Mouse (Mus musculus): Measurements from ENCODE around the gene Ehf.

- TF ChIP-seq EP300 (optimal IDR thresholded peaks at IDR 0.05) (no peak), CTCF (IDR thresholded peaks at IDR 0.05; ENCODE audit: low read depth) (no peak)
Observed at GRCm38 (mm10) chr2:103346751-103347289, 43.7 kb upstream of the Ehf start.

Data from stomach, postnatal 0 days (tissue).